Mouse (Mus musculus) liver, adult 2 months (tissue): Measurements from ENCODE around the gene Nfe2.

Experiments
- CTCF ChIP-seq: fragments of 200-500 bp; IDR thresholded peaks from 2 replicates; pipeline ENCODE4 v1.5.1; 2011; ENCODE audit warnings: low read depth, low read length, control low read depth
- POLR2A ChIP-seq: fragments of 200-500 bp; IDR thresholded peaks from 2 replicates; pipeline ENCODE4 v1.6.1; 2011; ENCODE audit warnings: low read length, control low read depth; ENCODE audit not compliant: insufficient read depth; ENCODE audit errors: extremely low read depth

- TF ChIP-seq POLR2A (no peak), CTCF (no peak)
Observed at GRCm38 (mm10) chr15:103237295-103237694, 20.9 kb downstream of the Nfe2 start.
